Mouse (Mus musculus): Measurements from ENCODE around the gene Tinagl1.

- no peak for TF ChIP-seq CTCF (IDR thresholded peaks at IDR 0.05)
- no peak for TF ChIP-seq EP300 (IDR thresholded peaks at IDR 0.05; ENCODE audit: insufficient read depth, low read depth, low read length)
Measured at GRCm38 (mm10) chr4:130120752-130121151, 54.2 kb downstream of the Tinagl1 start.
